ENCODE assay signal across 33 mouse cellular contexts in the genomic region with DNA sequence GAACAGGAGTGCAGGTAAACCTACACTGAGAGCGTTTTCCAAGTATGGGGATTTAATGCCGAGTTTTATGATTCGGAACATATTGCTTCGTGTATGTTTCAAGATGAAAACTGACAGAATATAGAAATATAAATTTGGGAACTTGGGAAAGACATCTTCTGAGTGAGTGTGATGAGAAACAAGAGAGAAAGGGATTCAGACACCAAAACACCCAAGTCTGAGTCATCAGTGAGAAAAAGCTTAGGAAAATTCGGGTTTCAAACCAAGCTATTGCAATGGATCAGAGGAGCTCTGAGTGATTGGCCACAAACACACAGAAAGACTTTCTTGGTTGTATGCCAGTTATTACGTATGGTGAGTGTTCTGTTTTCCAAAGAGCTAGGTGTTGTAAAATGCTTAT. TPM values are rescaled to one million over a fixed set of nuclear protein-coding genes. Genes with fewer than 3 reads are reported as not detected.
A peak's percentile ranks its signal among the peaks of the same experiment; 100 is the strongest.
DNase-seq lines count a peak whose midpoint lies in the region; ATAC-seq and TF ChIP-seq lines count a peak whose summit lies in the region.
"Had no signal": no experiment of that assay in that cellular context is flagged by ENCODE, and none has a peak within 500 bp of the region (broad histone marks: within the 10 kb centered on the region; RNA-seq: fewer than 3 reads in every experiment).

No protein-coding gene starts in this region.

- H3K27me3 ChIP-seq in liver, embryonic 12.5 days (replicated peaks) = no peaks in the 10 kb centered on the region
- no peaks in the 10 kb centered on the region for H3K27me3 ChIP-seq in liver, postnatal 0 days (ENCODE audit: insufficient read depth, low read length)
- H3K27me3 ChIP-seq in liver, embryonic 15.5 days = no peaks in the 10 kb centered on the region
- H3K27me3 ChIP-seq: CH12.LX; embryonic facial prominence, embryonic 12.5 days; embryonic facial prominence, embryonic 15.5 days; hindbrain, embryonic 12.5 days; hindbrain, embryonic 15.5 days had no signal

- no peaks in the 10 kb centered on the region for H3K9me3 ChIP-seq in liver, embryonic 12.5 days (replicated peaks)
- H3K9me3 ChIP-seq in liver, postnatal 0 days (ENCODE audit: low read length) = no peaks in the 10 kb centered on the region
- no peaks in the 10 kb centered on the region for H3K9me3 ChIP-seq in liver, embryonic 15.5 days (replicated peaks)
- H3K9me3 ChIP-seq: embryonic facial prominence, embryonic 12.5 days; embryonic facial prominence, embryonic 15.5 days; G1E; hindbrain, embryonic 12.5 days; hindbrain, embryonic 15.5 days had no signal

- H3K4me3 ChIP-seq in liver, embryonic 12.5 days = no peak overlapping the region
- H3K4me3 ChIP-seq in liver, postnatal 0 days (ENCODE audit: low read depth, low read length) = no peak overlapping the region
- H3K4me3 ChIP-seq in liver, embryonic 15.5 days (replicated peaks) = no peak overlapping the region
- H3K4me3 ChIP-seq: embryonic facial prominence, embryonic 12.5 days; embryonic facial prominence, embryonic 15.5 days; hindbrain, embryonic 12.5 days; hindbrain, embryonic 15.5 days had no signal

- 72% methylated on average over 6 of the region's 6 CpGs for WGBS in liver, embryonic 12.5 days (ENCODE audit: insufficient replicate concordance)
- 79% methylated on average over 6 of the region's 6 CpGs for WGBS in liver, postnatal 0 days (ENCODE audit: insufficient replicate concordance)
- 73% methylated on average over 6 of the region's 6 CpGs for WGBS in liver, embryonic 15.5 days (ENCODE audit: insufficient replicate concordance)

- ATAC-seq in frontal cortex, adult (ENCODE audit: low TSS enrichment) = peak; percentile 58
- no peak for ATAC-seq in liver, embryonic 12.5 days
- ATAC-seq in liver, postnatal 0 days = no peak
- ATAC-seq in liver, embryonic 15.5 days (ENCODE audit: insufficient read depth) = no peak
- ATAC-seq: forebrain, embryonic 14.5 days; forebrain, postnatal 0 days had no signal

- TF ChIP-seq CTCF in liver, postnatal 0 days (IDR thresholded peaks at IDR 0.05; ENCODE audit: low read depth) = no peak

- peaks cover 52% of the 10 kb centered on the region for H3K4me1 ChIP-seq in liver, embryonic 12.5 days
- peaks cover 6% of the 10 kb centered on the region for H3K4me1 ChIP-seq in liver, postnatal 0 days (ENCODE audit: insufficient read depth)
- peaks cover 51% of the 10 kb centered on the region for H3K4me1 ChIP-seq in liver, embryonic 15.5 days (replicated peaks)
- H3K4me1 ChIP-seq: embryonic facial prominence, embryonic 12.5 days had no signal

- no peak overlapping the region for H3K4me2 ChIP-seq in liver, embryonic 12.5 days
- no peak overlapping the region for H3K4me2 ChIP-seq in liver, postnatal 0 days (ENCODE audit: low read depth, low read length)
- no peak overlapping the region for H3K4me2 ChIP-seq in liver, embryonic 15.5 days
- H3K4me2 ChIP-seq: embryonic facial prominence, embryonic 12.5 days; embryonic facial prominence, embryonic 15.5 days; heart, embryonic 11.5 days; hindbrain, embryonic 12.5 days; hindbrain, embryonic 15.5 days had no signal

- H3K36me3 ChIP-seq in liver, embryonic 12.5 days = no peaks in the 10 kb centered on the region
- H3K36me3 ChIP-seq in liver, postnatal 0 days (replicated peaks; ENCODE audit: insufficient read depth, low read length) = no peaks in the 10 kb centered on the region
- no peaks in the 10 kb centered on the region for H3K36me3 ChIP-seq in liver, embryonic 15.5 days (replicated peaks)
- H3K36me3 ChIP-seq: embryonic facial prominence, embryonic 12.5 days; embryonic facial prominence, embryonic 15.5 days; G1E; hindbrain, embryonic 12.5 days; hindbrain, embryonic 15.5 days had no signal

- no peak overlapping the region for H3K9ac ChIP-seq in liver, embryonic 12.5 days
- H3K9ac ChIP-seq in liver, postnatal 0 days (replicated peaks) = no peak overlapping the region
- H3K9ac ChIP-seq in liver, embryonic 15.5 days = no peak overlapping the region
- H3K9ac ChIP-seq: embryonic facial prominence, embryonic 12.5 days; embryonic facial prominence, embryonic 15.5 days; forebrain, postnatal 0 days; hindbrain, embryonic 12.5 days; hindbrain, embryonic 15.5 days had no signal

- H3K27ac ChIP-seq in liver, embryonic 12.5 days = peak overlapping the region; percentile 41; the same call in 1 of the 2 replicates
- no peak overlapping the region for H3K27ac ChIP-seq in liver, postnatal 0 days (ENCODE audit: low read depth)
- peak overlapping the region; percentile 59 for H3K27ac ChIP-seq in liver, embryonic 15.5 days (replicated peaks)
- H3K27ac ChIP-seq: embryonic facial prominence, embryonic 12.5 days; embryonic facial prominence, embryonic 15.5 days; hindbrain, embryonic 12.5 days; hindbrain, embryonic 15.5 days had no signal

- DNase-seq in frontal cortex, postnatal 10 days (ENCODE audit: low spot score in 2 of 2) = no peak
- no peak for DNase-seq in liver, postnatal 0 days
- DNase-seq in right cerebral cortex, adult 18-20 months = peak; percentile 34
- DNase-seq in right cerebral cortex, postnatal 14 days = no peak
- DNase-seq in adrenal gland, postnatal 25 days = no peak
- DNase-seq: adrenal gland, adult 2 months; adrenal gland, postnatal 14 days; B cell, adult 2 months; cerebellum, adult 18-20 months; cerebellum, adult 9-10 months; cerebellum, postnatal 14 days; forebrain, postnatal 0 days; gastrocnemius, postnatal 10 days; gastrocnemius, postnatal 36 days had no signal

- TF ChIP-seq EP300 in liver, postnatal 0 days (IDR thresholded peaks at IDR 0.05; ENCODE audit: low read depth) = no peak

RNA-seq across cellular contexts. Expression of a gene that starts 4.0 kb away (rescaled TPM):
- polyA plus RNA-seq in liver, embryonic 12.5 days (2016; fragmentation: Nextera tagmentation; extraction: Ambion mirVana) = 26.5 and 26.7 TPM in 2 replicates
- 13.1 and 13.6 TPM in 2 replicates for polyA plus RNA-seq in liver, postnatal 0 days (2015; fragmentation: Nextera tagmentation; extraction: Ambion mirVana)
- polyA plus RNA-seq in liver, embryonic 15.5 days (2015; fragmentation: Nextera tagmentation; extraction: Ambion mirVana) = 22.6 and 23.8 TPM in 2 replicates
- total RNA-seq in adrenal gland, postnatal 25 days (2021) = 9.7 and 14.9 TPM in 2 replicates

RNA-seq across cellular contexts. Expression of a gene that starts 4.7 kb away (rescaled TPM):
- polyA plus RNA-seq in liver, embryonic 12.5 days (2016; fragmentation: Nextera tagmentation; extraction: Ambion mirVana) = 0.25 TPM in 1 of 2 replicates, not detected in the other
- not detected in 2 replicates for polyA plus RNA-seq in liver, postnatal 0 days (2015; fragmentation: Nextera tagmentation; extraction: Ambion mirVana)
- polyA plus RNA-seq in liver, embryonic 15.5 days (2015; fragmentation: Nextera tagmentation; extraction: Ambion mirVana) = 0.23 TPM in 1 of 2 replicates, not detected in the other
- total RNA-seq in adrenal gland, postnatal 25 days (2021) = not detected in 2 replicates
- total RNA-seq: adrenal gland, adult 2 months; adrenal gland, postnatal 14 days; CH12.LX; forebrain, postnatal 0 days; G1E; gastrocnemius, adult 18-20 months; gastrocnemius, postnatal 10 days; gastrocnemius, postnatal 36 days; granulocyte monocyte progenitor cell, adult 5-6 weeks; heart, adult 8-10 months; heart, postnatal 25 days; hematopoietic stem cell, adult 5-6 weeks had no signal
- polyA plus RNA-seq: adrenal gland, adult 2 months; embryonic facial prominence, embryonic 15.5 days; forebrain, embryonic 11.5 days; forebrain, embryonic 14.5 days; forebrain, postnatal 0 days; G1E; heart, embryonic 11.5 days; heart, embryonic 14.5 days; heart, postnatal 0 days; hindbrain, embryonic 12.5 days; hindbrain, embryonic 15.5 days had no signal
